Mouse (Mus musculus) splenic B cell, adult 2 months (primary cell): ENCODE data around the gene Sphkap.

Experiments
- DNase-seq: peaks from one replicate; pipeline ENCODE4 v3.0.0-alpha.2; 2011; ENCODE audit warnings: low read depth, low spot score
- H3K27me3 ChIP-seq: 2 replicates; pipeline ENCODE4 v1.6.1; 2012; ENCODE audit warnings: mild to moderate bottlenecking, low read length, moderate library complexity, mixed read lengths; ENCODE audit not compliant: control insufficient read depth, poor library complexity, insufficient read depth, severe bottlenecking
- H3K36me3 ChIP-seq: 2 replicates; pipeline ENCODE4 v1.6.1; 2012; ENCODE audit warnings: mild to moderate bottlenecking, low read length, moderate library complexity, mixed read lengths; ENCODE audit not compliant: control insufficient read depth, poor library complexity, insufficient read depth, severe bottlenecking

Sphkap gene

DNA sequence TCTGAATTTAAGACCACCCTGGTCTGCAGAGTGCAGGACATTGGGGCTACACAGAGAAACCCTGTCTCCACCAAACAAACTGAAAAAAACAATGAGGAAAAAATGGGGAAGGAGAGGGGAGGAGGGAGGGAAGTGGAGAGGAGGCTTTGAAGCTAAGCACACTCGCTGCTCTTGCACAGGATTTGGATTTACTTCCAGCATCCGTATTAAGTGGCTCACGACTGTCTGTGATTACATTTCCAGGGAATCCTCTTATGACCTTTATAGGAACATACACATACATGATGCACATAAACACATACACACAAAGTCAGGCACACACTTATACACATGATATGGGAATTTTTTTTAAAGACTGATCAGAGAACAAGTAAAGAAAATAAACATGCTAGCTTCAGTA is 62.9 kb downstream of the Sphkap start:
- Histone ChIP-seq H3K27me3 (no peaks in the 10 kb centered on the region), H3K36me3 (no peaks in the 10 kb centered on the region)
- no peak for DNase-seq

- Histone ChIP-seq H3K36me3 (no peaks in the 10 kb centered on the region), H3K27me3 (no peaks in the 10 kb centered on the region)
- no peak for DNase-seq
Observed at GRCm38 (mm10) chr1:83342726-83343250, 65.2 kb downstream of the Sphkap start.

- DNase-seq, result no peak
- Histone ChIP-seq H3K27me3 (no peaks in the 10 kb centered on the region), H3K36me3 (no peaks in the 10 kb centered on the region)
Observed at GRCm38 (mm10) chr1:83339358-83339757, 68.6 kb downstream of the Sphkap start.

- no peak for DNase-seq
- no peaks in the 10 kb centered on the region for H3K27me3 ChIP-seq
- H3K36me3 ChIP-seq, result no peaks in the 10 kb centered on the region
Observed at GRCm38 (mm10) chr1:83316917-83317316, 91.1 kb downstream of the Sphkap start.

DNA sequence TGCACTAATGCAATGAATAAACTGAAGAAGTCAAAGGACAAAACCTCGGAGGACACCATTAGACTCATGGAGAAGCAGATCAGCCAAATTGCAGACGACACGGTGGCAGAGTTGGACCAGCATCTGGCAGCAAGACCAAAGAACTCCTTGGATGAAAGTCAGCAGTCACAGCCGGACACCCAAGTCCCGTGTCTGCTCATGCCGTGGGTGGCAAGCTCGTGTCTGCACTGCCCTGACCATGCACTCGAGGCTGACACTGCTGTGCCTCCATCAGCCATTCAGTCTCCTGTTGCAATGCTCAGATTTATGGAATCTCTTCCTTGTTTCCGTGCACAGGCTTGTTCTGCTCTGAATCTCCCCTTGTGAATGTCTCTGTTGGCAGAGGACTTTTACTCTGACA is 92.9 kb downstream of the Sphkap start:
- H3K36me3 ChIP-seq, result no peaks in the 10 kb centered on the region
- DNase-seq, result no peak
- no peaks in the 10 kb centered on the region for H3K27me3 ChIP-seq

DNA sequence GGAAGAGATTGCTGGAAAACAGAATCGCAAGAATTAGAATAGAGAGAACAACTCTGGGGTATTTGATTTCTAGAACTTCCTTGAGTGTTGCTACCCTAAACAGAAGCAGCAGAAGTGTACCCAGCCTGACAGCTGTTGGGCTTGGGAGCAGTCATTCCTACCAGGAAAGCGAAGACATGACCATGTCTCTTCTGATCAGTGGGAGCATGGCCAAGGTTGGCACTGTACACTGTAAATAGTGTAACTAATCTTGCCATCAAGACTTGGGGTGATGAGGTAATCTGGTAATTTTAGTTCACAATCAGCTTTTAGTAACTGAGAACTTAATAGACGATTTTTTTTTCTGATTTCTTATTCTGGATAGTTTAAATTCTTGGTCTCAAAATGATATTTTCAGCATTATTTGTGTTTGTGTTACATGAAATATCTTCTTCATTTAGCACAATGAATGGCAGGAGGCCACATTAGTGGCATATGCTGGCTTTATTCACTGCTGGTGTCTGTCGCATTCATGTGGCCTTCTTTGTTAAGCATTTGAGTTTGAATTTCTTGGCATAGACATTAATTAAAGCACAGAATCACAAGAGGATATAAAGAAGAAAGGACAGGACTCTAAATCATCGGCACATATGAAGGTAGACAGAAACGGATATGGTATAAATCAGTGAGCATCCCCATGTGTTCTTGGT is 96.2 kb downstream of the Sphkap start:
- Histone ChIP-seq H3K36me3 (no peaks in the 10 kb centered on the region), H3K27me3 (no peaks in the 10 kb centered on the region)
- DNase-seq, result no peak

DNA sequence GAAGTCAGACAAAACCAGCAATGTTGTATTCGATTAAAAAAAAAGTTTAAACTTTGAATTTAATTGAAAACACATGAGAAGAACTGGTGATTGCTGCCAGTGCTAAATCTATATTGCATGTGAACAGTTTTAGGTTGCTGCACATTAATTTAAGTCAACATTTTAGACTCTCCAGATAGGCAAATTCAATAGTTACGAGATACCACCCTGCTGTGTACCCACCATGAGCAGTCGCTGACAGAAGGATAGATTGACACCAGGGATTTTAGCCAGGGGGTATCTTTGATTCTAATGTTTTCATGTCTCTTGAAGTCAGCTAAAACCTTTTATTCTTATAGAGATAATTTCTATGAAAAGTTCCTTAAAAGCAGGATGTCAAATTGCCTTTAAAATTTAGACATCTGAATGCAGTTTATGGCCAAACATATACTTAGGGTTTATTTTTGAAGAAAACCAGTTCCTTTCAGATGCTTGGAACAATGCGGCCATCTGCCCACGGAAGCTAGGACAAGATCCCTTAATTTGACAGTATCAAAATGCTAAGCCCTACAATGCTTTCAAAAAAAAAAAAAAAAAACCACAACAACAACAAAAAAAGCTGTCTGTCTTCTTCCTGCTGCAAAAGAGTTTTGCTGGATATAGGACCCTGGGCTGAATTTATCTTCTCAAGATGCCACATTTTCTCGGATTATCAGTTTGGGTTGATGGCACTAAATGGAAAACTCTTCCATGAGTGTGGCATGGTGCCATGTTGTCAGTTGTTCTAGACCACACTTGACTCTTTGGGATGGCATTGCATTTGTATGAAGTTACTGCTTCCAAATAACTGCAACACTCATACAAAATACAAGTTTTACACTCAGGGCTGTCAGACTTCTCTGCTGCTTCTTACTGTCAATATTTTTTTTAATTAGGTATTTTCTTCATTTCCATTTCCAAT is 110.6 kb downstream of the Sphkap start:
- Histone ChIP-seq H3K27me3 (no peaks in the 10 kb centered on the region), H3K36me3 (no peaks in the 10 kb centered on the region)
- no peak for DNase-seq

- H3K27me3 ChIP-seq, result no peaks in the 10 kb centered on the region
- DNase-seq, result no peak
- H3K36me3 ChIP-seq, result no peaks in the 10 kb centered on the region
Observed at GRCm38 (mm10) chr1:83285866-83286265, 122.1 kb downstream of the Sphkap start.

DNA sequence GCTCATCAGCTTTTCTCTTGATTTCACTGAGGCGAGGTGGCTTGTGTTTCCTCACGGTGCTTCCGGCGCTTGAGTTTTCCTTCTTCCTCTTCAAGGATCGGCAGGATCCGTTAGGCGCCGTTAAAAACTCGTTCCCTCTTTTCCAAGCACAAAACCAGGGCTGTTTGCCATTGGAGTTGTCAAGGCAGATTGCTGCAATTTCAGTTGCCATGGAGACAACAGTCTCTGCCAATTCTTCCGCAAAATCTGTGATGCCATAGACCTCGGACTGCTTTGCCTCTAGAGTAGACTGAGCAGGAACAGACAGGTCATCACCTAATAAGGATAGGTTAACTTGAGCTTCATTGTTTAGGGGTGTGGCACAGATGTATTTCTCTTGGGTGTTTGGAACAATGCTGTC is 131.0 kb downstream of the Sphkap start:
- DNase-seq, result no peak
- no peaks in the 10 kb centered on the region; the same call in 1 of the 2 replicates for H3K27me3 ChIP-seq
- H3K36me3 ChIP-seq, result no peaks in the 10 kb centered on the region

- DNase-seq, result no peak
- Histone ChIP-seq H3K36me3 (no peaks in the 10 kb centered on the region), H3K27me3 (no peaks in the 10 kb centered on the region; the same call in 1 of the 2 replicates)
Observed at GRCm38 (mm10) chr1:83276637-83277036, 131.4 kb downstream of the Sphkap start.

- Histone ChIP-seq H3K36me3 (no peaks in the 10 kb centered on the region), H3K27me3 (no peaks in the 10 kb centered on the region)
- DNase-seq, result no peak
Observed at GRCm38 (mm10) chr1:83251746-83252145, 156.3 kb downstream of the Sphkap start.

DNA sequence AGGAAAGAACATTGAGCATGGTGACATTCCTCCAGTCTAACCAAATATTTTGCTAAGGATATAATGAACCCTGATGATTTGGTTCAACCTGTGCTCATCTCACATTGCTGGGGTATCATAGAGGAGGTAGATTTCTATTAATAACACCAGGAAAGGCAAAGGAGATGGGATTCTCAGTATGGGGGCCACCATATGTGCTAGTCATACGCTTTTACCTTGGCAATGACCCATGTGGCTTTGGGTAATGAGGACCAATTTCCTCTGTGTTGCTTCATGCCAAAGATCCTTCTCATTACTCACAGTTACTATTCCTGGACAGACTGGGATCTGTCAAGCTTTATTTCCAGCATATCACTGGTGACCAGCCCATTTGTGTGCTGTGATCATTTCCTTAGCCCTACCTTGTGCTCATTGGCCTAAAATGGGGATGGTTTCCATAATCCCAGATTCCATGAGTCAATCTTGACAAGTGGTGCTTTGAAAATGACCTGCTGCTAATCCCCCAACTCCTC is 159.7 kb downstream of the Sphkap start:
- DNase-seq, result no peak
- H3K36me3 ChIP-seq, result no peaks in the 10 kb centered on the region
- H3K27me3 ChIP-seq, result no peaks in the 10 kb centered on the region

DNA sequence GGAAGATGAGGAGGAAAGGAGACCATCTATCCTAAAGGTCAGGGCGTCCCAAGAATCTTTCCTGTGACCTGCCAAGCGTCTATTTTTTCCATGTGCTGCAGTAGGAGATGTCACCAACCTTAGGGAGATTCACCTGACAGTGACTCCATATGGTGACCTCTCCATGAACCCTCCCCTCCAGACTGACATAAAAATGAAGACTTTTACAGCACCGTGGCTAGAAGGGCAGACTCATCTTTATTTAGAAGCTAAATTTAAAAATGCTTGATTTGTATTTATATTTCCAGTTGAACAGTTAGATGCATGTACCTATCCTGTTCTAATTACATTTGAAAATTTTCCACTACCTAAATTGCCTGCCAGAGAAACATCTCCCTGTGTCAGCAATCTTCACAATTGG is 180.1 kb downstream of the Sphkap start:
- H3K27me3 ChIP-seq, result no peaks in the 10 kb centered on the region
- H3K36me3 ChIP-seq, result no peaks in the 10 kb centered on the region
- no peak for DNase-seq

DNA sequence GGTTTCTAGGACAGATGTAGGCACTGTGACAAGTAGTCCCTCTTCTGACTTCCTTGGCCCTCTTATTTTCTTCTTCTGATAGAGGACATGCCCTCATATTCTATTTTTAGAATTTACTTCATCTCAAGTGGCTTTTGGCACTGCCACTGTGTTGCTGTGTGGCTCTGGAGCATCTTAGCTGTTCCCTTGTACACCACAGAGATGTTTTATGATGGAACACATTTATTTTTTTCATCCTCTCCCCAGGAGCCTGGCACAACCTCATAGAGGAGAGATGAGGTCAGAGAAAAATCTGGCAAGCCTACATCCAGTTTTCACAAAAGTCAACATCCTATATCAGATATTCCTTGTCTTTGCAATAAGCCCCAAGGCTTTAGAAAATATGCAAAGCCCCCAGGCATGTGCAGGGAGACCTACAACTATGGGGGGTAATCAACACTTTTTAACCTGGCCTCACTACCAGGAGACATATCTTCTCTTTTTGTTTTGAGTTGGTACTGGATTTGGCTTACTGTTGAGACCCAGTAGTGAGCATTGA is 183.5 kb downstream of the Sphkap start:
- DNase-seq, result no peak
- H3K36me3 ChIP-seq, result no peaks in the 10 kb centered on the region
- H3K27me3 ChIP-seq, result no peaks in the 10 kb centered on the region

- Histone ChIP-seq H3K27me3 (no peaks in the 10 kb centered on the region), H3K36me3 (no peaks in the 10 kb centered on the region)
- no peak for DNase-seq
Observed at GRCm38 (mm10) chr1:83223072-83223471, 184.9 kb downstream of the Sphkap start.
